Mouse (Mus musculus) liver, adult 2 months (tissue): ENCODE data around the gene Atp5h.
A peak's percentile ranks its signal among the peaks of the same experiment; 100 is the strongest.

Source experiments
- CTCF ChIP-seq: fragments of 200-500 bp; IDR thresholded peaks from 2 replicates; pipeline ENCODE4 v1.5.1; 2011; ENCODE audit warnings: low read depth, low read length, control low read depth
- POLR2A ChIP-seq: fragments of 200-500 bp; IDR thresholded peaks from 2 replicates; pipeline ENCODE4 v1.6.1; 2011; ENCODE audit warnings: low read length, control low read depth; ENCODE audit not compliant: insufficient read depth; ENCODE audit errors: extremely low read depth

DNA sequence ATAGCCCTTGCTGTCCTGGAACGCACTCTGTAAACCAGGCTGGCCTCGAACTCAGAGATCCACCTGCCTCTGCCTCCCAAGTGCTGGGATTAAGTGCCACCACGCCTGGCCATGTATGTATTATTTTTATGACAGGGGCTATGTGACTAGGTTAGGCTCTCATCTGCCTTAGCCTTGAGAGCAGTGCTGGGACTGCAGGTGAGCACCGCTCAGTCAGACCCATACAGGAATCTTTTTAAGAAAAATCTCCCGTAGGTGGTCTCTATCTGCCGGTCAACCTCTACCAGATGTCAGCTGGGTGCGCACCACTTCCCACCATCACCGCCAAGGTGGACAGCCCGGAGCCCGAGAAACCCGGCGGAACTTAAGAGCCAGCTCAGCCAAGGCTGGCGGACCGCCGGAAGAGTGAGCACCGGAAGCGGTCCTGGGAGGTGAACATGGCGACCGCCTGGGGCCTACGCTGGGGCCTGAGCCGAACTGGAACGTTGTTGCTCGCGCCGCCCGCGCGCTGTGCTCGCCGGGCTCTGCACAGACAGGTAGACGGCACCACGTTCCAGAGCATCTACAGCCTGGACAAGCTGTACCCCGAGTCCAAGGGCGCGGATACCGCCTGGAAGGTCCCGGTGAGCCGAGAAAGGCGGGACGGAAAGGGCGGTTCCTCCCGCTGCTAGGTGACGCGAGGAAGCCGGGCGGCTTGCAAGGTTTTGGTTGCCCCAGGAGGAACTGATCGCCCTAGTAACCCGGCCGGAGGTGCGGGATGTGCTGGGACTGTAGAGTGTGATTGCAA, 16.2 kb downstream of the Atp5h start, which contains the start of gene Mrpl58:
- TF ChIP-seq CTCF: no peak
- peak; percentile 56; the same call in 1 of the 2 replicates for TF ChIP-seq POLR2A
